Mouse (Mus musculus) hindbrain, embryonic 13.5 days (tissue): ENCODE data around the gene Gm42420. TPM values are rescaled to one million over a fixed set of nuclear protein-coding genes. Genes with fewer than 3 reads are reported as not detected.

Source experiments
- ATAC-seq: fragments of 200-750 bp; cut with Nextera tagmentation; 2 replicates; pipeline ENCODE4 v1.8.0; 2017; ENCODE audit warnings: moderate TSS enrichment; ENCODE audit not compliant: low FRiP score
- H3K27ac ChIP-seq: fragments of 300-500 bp; sonication (generic); 2 replicates; pipeline ENCODE4 v1.5.1; 2015; ENCODE audit warnings: inconsistent platforms, mild to moderate bottlenecking, moderate library complexity
- H3K27me3 ChIP-seq: fragments of 300-500 bp; sonication (generic); 2 replicates; pipeline ENCODE4 v1.6.1; 2015; ENCODE audit warnings: mild to moderate bottlenecking, inconsistent platforms
- H3K36me3 ChIP-seq: fragments of 300-500 bp; sonication (generic); 2 replicates; pipeline ENCODE4 v1.6.1; 2015; ENCODE audit warnings: mild to moderate bottlenecking, inconsistent platforms
- H3K4me1 ChIP-seq: fragments of 300-500 bp; sonication (generic); replicated peaks from 2 replicates; pipeline ENCODE4 v1.6.1; 2015; ENCODE audit warnings: inconsistent platforms
- H3K4me2 ChIP-seq: fragments of 300-500 bp; sonication (generic); 2 replicates; pipeline ENCODE4 v1.6.1; 2015; ENCODE audit warnings: inconsistent platforms, mild to moderate bottlenecking, moderate library complexity
- H3K4me3 ChIP-seq: fragments of 300-500 bp; sonication (generic); 2 replicates; pipeline ENCODE4 v1.5.1; 2015; ENCODE audit warnings: mild to moderate bottlenecking, inconsistent platforms
- H3K9ac ChIP-seq: fragments of 300-500 bp; sonication (generic); 2 replicates; pipeline ENCODE4 v1.6.1; 2015; ENCODE audit warnings: mild to moderate bottlenecking, inconsistent platforms
- H3K9me3 ChIP-seq: fragments of 300-500 bp; sonication (generic); 2 replicates; pipeline ENCODE4 v1.6.1; 2016; ENCODE audit warnings: inconsistent platforms
- WGBS: fragments of 180-500 bp; shearing (Covaris S2); methylation state at CpG from one replicate; pipeline ENCODE4 v1.1.7; 2015; 5-methylcytosine and 5-hydroxymethylcytosine counted together
- polyA plus RNA-seq: library from polyadenylated mRNA; unstranded; fragments of >200 nt; fragmentation: Nextera tagmentation; extraction: Ambion mirVana; gene quantifications from 2 replicates; pipeline ENCODE4 v1.2.1, GENCODE M21; 2015

Gm42420 gene
- polyA plus RNA-seq = 2.1 TPM in 1 of 2 replicates, not detected in the other

DNA sequence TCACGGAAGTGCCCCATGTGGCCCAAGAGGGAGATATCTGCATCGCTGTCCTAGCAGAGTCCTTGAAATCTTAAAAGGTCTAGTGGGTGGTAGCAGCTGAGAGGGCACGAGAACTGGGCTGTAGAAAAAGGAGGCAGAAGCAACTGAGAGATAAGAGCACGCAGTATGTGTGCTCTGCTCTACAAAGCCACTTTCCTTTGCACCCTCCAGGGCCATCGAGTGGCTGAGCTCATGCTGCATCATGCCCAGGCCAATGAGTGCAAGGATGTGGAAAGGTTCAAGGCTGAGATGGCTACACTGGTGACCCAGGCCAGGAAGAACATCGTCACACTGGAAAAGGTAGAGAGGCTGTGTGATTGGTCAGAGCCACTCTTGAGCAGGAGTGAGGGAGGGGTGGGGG is at the start of gene Gm42420:
Gene Gm42420 (plus strand): TSS at position 237 of the 400 bp plus-strand sequence.
- 96% methylated on average over 6 of the region's 6 CpGs for WGBS
- ATAC-seq = no peak
- no peak within 1 kb of the TSS for H3K27ac ChIP-seq
- H3K27me3 ChIP-seq = no peaks in the 10 kb centered on the region
- no peaks in the 10 kb centered on the region for H3K9me3 ChIP-seq
- no peak within 1 kb of the TSS for H3K9ac ChIP-seq
- peaks cover 93% of the 10 kb centered on the region for H3K36me3 ChIP-seq
- H3K4me3 ChIP-seq = no peak within 1 kb of the TSS
- no peaks in the 10 kb centered on the region for H3K4me1 ChIP-seq
- H3K4me2 ChIP-seq = no peak within 1 kb of the TSS

DNA sequence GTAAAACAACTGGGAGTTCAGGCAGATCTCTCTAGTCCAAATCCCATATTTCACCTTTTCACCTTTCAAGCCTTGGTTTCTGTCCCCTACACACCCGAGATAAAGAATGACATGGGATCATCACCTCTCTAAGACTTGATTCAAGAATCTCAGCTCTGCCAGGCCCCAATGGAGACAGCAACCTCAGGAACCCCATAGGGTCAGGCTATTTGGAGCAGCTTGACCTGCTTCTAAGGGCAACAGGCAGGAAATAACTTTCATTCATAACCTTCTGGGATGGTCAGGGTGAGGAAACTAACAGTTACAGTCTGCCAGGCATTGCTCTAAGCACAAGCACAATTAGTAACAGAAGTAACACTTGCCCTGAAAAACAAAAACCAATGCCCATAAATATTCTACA is 48.9 kb upstream of the Gm42420 start:
- Histone ChIP-seq H3K9ac (no peak overlapping the region), H3K27ac (no peak overlapping the region), H3K4me1 (peaks cover 31% of the 10 kb centered on the region), H3K4me3 (no peak overlapping the region), H3K27me3 (no peaks in the 10 kb centered on the region), H3K36me3 (peaks cover 4% of the 10 kb centered on the region), H3K4me2 (no peak overlapping the region), H3K9me3 (no peaks in the 10 kb centered on the region)
- WGBS = 67% methylated on average over 1 of the region's 1 CpGs
- no peak for ATAC-seq

DNA sequence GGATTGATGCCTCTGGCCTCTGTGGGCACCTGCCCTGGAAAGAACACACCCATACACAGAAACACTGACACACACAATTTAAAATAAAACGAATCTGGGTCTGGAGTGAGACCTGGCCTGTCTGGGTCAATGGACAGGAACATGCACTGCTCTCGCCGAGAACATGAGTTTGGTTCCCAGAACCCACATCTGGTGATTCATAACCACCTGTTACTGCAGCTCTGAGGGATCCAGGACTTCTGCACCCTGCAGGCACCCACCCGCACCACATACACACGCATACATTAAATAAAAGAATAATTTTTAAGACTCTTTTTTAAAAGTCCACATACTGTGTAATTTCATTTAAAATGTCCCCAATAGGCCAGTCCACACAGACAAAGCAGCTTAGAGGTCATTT is 48.3 kb upstream of the Gm42420 start:
- no peak overlapping the region for H3K4me2 ChIP-seq
- H3K9me3 ChIP-seq = no peaks in the 10 kb centered on the region
- 97% methylated on average over 5 of the region's 5 CpGs for WGBS
- peaks cover 4% of the 10 kb centered on the region for H3K36me3 ChIP-seq
- no peak for ATAC-seq
- H3K4me1 ChIP-seq = peaks cover 35% of the 10 kb centered on the region
- no peak overlapping the region for H3K4me3 ChIP-seq
- no peak overlapping the region for H3K27ac ChIP-seq
- no peaks in the 10 kb centered on the region for H3K27me3 ChIP-seq
- H3K9ac ChIP-seq = no peak overlapping the region

DNA sequence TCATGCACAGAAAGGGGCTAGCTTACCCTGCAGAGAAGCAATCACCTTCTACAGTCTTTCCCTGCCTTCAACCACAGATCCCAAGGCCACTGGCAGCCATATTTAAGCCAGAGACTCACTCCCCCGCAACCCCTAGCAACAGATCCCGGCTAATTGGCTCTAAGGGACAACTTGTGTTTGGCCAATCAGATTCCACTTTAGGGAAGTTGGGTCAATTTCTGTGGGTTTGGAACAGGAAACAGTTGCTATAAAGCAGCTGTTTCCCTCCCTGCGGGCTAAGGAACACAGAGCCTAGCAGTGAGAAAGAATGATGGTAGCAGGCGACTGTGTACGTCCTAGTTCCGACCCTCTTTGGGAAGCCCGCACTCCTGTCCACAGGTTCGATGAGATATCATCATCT is 47.3 kb upstream of the Gm42420 start:
- no peak overlapping the region for H3K9ac ChIP-seq
- H3K27ac ChIP-seq = no peak overlapping the region
- ATAC-seq = no peak
- peaks cover 4% of the 10 kb centered on the region for H3K36me3 ChIP-seq
- peaks cover 44% of the 10 kb centered on the region for H3K4me1 ChIP-seq
- H3K27me3 ChIP-seq = no peaks in the 10 kb centered on the region
- WGBS = 85% methylated on average over 8 of the region's 8 CpGs
- no peaks in the 10 kb centered on the region for H3K9me3 ChIP-seq
- no peak overlapping the region for H3K4me2 ChIP-seq
- H3K4me3 ChIP-seq = no peak overlapping the region

DNA sequence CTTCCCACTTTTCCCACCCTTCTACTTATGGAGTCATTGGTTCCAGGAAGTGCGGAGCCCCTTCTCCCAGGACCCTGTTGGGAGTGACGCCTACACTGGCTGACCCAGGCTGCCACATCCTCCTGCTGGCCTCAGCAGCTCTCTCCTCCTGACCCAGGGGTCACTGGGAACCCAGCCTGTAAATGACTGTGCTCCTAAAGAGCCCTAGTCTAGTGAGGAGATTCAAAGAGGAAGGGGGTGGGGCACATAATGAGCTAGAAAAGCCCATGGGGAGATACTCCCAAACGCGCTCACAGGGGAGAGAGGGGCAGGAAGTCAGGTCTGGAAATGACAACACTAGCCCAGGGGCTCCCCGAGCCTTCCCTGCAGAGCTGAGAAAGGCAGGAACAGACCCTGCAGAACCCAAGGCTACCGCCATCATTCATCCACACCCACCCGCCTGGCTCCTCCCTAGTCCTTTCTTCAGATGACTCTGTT is 45.8 kb upstream of the Gm42420 start:
- Histone ChIP-seq H3K36me3 (no peaks in the 10 kb centered on the region), H3K4me2 (peak overlapping the region; percentile 40), H3K4me1 (peaks cover 59% of the 10 kb centered on the region), H3K27me3 (no peaks in the 10 kb centered on the region), H3K4me3 (no peak overlapping the region), H3K9ac (peak overlapping the region; percentile 55), H3K27ac (peak overlapping the region; percentile 81), H3K9me3 (no peaks in the 10 kb centered on the region)
- peak; percentile 52 for ATAC-seq
- 7% methylated on average over 7 of the region's 7 CpGs for WGBS

DNA sequence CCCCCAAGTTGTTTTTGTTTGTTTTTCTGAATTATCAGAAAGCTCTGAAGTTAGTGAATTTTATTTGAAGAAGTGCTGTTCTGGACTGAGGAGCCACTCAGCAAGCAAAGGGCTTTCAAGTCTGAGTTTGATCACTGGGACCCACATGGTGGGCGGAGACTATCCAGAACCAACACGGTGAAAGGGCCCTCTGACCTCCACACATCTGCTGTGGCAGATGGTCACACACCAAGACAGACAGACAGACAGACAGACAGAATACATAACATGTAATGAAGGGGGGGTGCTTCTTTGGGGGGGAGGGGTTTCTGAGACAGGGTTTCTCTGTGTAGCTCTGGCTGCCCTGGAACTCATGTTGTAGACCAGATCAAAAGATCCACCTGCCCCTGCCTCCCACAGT is 45.0 kb upstream of the Gm42420 start:
- Histone ChIP-seq H3K4me1 (peaks cover 68% of the 10 kb centered on the region), H3K9me3 (no peaks in the 10 kb centered on the region), H3K4me3 (no peak overlapping the region), H3K36me3 (no peaks in the 10 kb centered on the region), H3K27ac (peak overlapping the region; percentile 81; the same call in 1 of the 2 replicates), H3K4me2 (0 out of 2 replicates have a peak overlapping the region, but pooled peaks have one; percentile 6), H3K9ac (no peak overlapping the region), H3K27me3 (no peaks in the 10 kb centered on the region)
- 47% methylated on average over 2 of the region's 2 CpGs for WGBS
- no peak for ATAC-seq

DNA sequence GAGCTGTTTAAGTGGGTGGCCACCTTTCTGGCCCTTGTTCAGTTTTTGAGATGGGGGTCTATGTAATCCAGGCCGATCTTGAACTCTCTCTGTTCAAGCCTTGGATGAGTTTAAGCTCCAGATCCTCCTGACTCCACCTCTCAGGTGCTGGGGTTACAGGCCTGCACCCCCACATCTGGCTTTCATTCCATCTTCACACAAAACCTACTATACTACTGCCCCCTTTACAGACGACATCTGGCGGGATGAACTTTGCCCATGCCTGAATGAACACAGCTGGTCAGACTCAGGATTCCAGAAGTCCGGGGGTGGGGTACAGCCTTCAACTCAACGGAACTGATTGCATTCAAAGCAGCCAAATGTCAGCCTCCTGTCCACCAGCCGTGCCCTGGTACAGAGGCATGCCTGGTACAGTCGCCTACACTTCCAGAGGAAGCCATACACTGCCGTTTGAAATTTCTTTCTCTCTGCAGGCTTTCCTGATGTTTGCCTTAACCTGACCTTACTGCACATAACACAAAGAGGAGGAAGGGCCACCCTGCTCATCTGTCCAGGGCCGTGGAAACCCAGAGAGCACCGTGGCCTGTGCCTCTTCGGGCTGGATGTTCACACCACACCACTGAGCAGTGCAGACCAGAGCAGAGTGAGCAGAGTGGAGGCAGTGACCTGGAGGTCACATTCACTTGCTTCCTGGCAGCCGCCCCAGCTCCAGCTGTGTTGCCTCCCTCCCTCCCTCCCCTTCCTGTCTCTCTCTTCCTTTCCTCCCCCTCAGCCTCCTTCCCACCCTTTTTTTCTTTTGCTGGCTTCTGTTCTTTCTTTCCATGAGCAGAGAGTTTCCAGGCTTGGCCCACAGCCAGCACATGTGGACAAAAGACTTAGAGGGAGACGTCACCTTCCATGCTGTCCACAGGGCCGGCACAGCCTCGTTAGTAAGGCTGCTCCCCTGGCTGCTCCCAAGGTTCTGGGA is 42.6 kb upstream of the Gm42420 start:
- peak overlapping the region; percentile 47 for H3K9ac ChIP-seq
- H3K36me3 ChIP-seq = no peaks in the 10 kb centered on the region
- peaks cover 84% of the 10 kb centered on the region for H3K4me1 ChIP-seq
- no peaks in the 10 kb centered on the region for H3K27me3 ChIP-seq
- 16% methylated on average over 15 of the region's 15 CpGs for WGBS
- H3K9me3 ChIP-seq = no peaks in the 10 kb centered on the region
- peak overlapping the region; percentile 88 for H3K27ac ChIP-seq
- peak; percentile 80 for ATAC-seq
- H3K4me2 ChIP-seq = 0 out of 2 replicates have a peak overlapping the region, but pooled peaks have one; percentile 28
- no peak overlapping the region for H3K4me3 ChIP-seq

DNA sequence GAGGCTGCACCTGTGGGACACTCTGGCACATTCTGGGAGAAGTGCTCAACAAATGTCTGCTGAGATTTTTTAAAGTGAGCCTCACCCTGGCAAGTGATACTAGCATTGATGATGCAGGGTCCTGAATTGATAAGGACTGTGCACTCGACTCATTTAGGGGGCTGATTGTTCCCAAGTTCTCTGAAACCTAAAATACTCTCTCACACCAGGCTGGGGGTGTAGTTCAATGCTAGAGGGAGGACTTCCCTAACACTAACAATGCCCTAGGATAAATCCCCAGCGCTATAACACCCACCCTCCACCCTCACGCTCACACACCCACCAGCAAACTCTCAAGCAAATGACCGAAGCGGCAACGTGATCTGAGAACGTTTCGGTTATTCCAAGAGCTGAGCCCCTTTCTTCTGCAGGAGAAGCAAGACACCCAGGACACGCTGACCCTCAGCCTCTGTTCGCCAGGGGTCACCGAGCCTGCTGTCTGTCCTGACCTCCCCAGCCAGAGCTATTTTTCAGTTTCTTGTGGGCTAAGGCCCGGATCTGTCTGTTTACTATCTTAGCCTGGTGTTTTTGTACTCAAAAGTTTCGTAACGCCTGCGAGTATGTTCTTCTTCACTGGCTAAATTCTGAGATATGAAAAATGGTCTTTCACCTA is 41.7 kb upstream of the Gm42420 start:
- Histone ChIP-seq H3K4me1 (peaks cover 80% of the 10 kb centered on the region), H3K4me2 (0 out of 2 replicates have a peak overlapping the region, but pooled peaks have one; percentile 6), H3K27ac (peak overlapping the region; percentile 88), H3K9me3 (no peaks in the 10 kb centered on the region), H3K36me3 (no peaks in the 10 kb centered on the region), H3K4me3 (no peak overlapping the region), H3K9ac (peak overlapping the region; percentile 47), H3K27me3 (no peaks in the 10 kb centered on the region)
- 13% methylated on average over 15 of the region's 15 CpGs for WGBS
- ATAC-seq = no peak

DNA sequence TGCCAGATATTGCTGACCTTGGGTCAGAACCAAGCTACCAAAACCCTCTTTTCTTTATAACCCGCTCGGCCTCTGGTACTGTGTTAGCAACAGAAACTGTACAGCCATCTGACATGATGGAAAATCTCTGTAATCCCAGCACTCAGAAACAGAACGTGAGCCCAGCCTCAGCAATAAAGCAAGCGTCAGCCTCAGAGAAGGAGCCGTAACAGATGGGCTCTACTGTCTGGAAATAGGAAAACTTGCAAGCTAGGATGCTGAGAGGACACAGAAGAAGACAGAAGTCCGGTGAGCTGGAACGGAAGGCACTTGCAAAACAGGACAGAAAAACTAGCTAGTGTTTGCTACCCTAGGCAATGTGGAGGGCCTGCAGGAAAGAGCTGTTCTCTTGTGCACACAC is 40.1 kb upstream of the Gm42420 start:
- Histone ChIP-seq H3K27me3 (no peaks in the 10 kb centered on the region), H3K4me2 (no peak overlapping the region), H3K36me3 (no peaks in the 10 kb centered on the region), H3K27ac (peak overlapping the region; percentile 58; the same call in 1 of the 2 replicates), H3K9ac (no peak overlapping the region), H3K9me3 (no peaks in the 10 kb centered on the region), H3K4me1 (peaks cover 64% of the 10 kb centered on the region), H3K4me3 (no peak overlapping the region)
- WGBS = 84% methylated on average over 7 of the region's 7 CpGs
- no peak for ATAC-seq

DNA sequence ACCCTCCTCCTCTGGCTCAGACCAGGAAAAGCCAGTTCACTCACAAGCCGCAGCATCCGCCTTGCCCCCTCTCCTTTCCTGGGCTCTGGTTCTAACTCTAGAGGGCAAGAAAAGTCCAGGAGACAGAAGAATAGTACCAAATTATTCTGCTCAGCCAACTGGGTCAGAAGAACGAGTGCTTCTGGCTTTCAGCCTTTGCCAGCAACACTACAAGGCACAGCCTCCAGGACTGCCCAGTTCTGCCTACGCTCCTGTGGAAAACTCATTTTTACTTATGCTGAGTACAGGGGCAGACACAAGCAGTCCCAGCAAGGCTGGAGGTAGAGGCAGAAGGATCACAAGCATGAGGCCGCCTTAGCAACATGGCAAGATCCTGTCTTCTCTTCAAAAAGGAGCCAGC is 37.5 kb upstream of the Gm42420 start:
- H3K4me1 ChIP-seq = peaks cover 53% of the 10 kb centered on the region
- no peak overlapping the region for H3K27ac ChIP-seq
- no peak overlapping the region; the same call in 1 of the 2 replicates for H3K9ac ChIP-seq
- no peaks in the 10 kb centered on the region for H3K9me3 ChIP-seq
- no peak overlapping the region for H3K4me3 ChIP-seq
- H3K36me3 ChIP-seq = peaks cover 5% of the 10 kb centered on the region; the same call in 1 of the 2 replicates
- H3K27me3 ChIP-seq = no peaks in the 10 kb centered on the region
- no peak overlapping the region for H3K4me2 ChIP-seq
- WGBS = 83% methylated on average over 5 of the region's 5 CpGs
- ATAC-seq = no peak

DNA sequence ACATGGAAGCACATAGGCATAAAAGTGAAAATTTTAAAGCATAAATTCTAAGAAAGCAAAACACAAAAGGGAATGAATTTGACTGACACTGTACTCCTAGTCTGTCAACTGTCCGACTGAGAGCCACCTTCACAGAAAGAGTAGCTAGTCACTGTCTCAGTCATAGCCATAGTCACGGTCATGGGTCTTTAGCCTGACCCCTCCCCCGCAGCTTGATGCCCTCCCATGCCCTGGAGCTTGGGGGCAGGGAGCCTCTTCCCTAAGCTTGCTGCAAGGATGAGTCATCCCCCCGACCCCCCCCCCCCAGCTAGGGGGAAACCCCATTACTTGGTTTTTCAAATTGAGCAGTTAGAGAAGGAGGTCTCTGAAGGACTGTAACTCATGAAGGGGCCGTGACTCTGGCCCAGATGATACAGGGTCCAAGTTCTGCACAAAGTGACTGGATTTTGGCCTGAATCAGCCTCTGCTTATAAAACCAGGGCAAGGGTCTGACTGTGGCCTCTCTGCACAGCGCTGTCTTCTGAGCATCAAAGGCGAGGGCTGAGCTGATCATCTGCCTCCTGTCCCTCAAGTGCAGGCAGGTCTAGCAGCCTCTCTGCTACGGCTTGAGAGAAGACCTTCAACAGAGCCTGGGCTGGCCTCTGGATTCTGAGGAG is 33.4 kb upstream of the Gm42420 start:
- ATAC-seq = no peak
- peak overlapping the region; percentile 48; the same call in 1 of the 2 replicates for H3K27ac ChIP-seq
- H3K4me1 ChIP-seq = peaks cover 50% of the 10 kb centered on the region
- no peak overlapping the region for H3K4me2 ChIP-seq
- 67% methylated on average over 8 of the region's 8 CpGs for WGBS
- peak overlapping the region; percentile 24; the same call in 1 of the 2 replicates for H3K9ac ChIP-seq
- peaks cover 8% of the 10 kb centered on the region; the same call in 1 of the 2 replicates for H3K36me3 ChIP-seq
- H3K27me3 ChIP-seq = no peaks in the 10 kb centered on the region
- no peak overlapping the region for H3K4me3 ChIP-seq
- no peaks in the 10 kb centered on the region for H3K9me3 ChIP-seq
